ENCODE assay signal across 8 mouse cellular contexts in the genomic region with DNA sequence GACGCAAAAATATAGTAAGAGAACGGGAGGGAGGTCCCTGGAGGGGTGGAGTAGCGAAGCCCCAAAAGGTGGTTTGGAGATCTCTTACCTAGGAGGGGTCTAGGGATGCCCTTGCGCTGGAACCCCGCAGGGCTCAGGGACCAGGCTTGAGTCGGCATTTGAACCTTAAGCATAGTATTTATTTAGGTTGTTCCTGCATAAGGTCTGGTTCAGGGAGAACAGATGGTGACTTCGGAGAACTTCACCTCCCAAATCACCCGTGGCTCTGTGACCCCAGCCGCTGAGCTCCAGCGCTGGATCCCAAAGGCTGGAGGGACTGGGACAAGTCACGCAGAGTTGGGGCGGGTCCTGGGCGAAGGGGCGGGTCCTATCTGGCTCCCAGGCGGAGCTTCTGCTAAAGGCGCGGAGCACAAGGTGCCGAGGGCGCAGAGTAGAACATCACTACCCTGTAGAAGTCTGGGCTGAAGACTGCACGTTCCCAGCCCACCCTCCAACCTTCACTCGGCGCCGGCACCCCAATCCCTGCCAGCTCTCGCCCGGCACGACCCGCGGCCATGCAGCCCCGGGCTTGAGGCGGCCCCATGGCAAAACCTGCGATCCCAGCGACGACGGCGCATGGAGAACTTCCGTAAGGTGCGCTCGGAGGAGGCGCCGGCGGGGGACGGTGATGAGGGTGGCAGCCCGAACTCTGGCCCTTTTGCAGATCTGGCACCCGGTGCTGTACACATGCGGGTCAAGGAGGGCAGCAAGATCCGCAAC. TPM values are rescaled to one million over a fixed set of nuclear protein-coding genes. Genes with fewer than 3 reads are reported as not detected.
A peak's percentile ranks its signal among the peaks of the same experiment; 100 is the strongest.
DNase-seq lines count a peak whose midpoint lies in the region; ATAC-seq and TF ChIP-seq lines count a peak whose summit lies in the region.

A gene (plus strand): TSS at position 405 of the 759 bp plus-strand sequence.

- no peak for TF ChIP-seq POLR2A in limb, embryonic 14.5 days (IDR thresholded peaks at IDR 0.05; ENCODE audit: borderline replicate concordance, extremely low read depth, insufficient read depth, insufficient read length)
- no peak for TF ChIP-seq POLR2A in myocyte (IDR thresholded peaks at IDR 0.05; ENCODE audit: insufficient read length, low read depth)

- DNase-seq in gastrocnemius, adult 18-20 months (ENCODE audit: low spot score) = peak; percentile 38
- DNase-seq in gastrocnemius, postnatal 36 days = no peak
- DNase-seq in embryo, embryonic 9.5 days (ENCODE audit: extremely low spot score) = peak; percentile 74
- DNase-seq in heart, adult 18-20 months = peak; percentile 75 to 85
- DNase-seq in limb, embryonic 14.5 days (ENCODE audit: low spot score) = peak; percentile 36
- DNase-seq in urinary bladder, postnatal 14 days (ENCODE audit: low spot score) = peak; percentile 75

- H3K9ac ChIP-seq in intestine, postnatal 0 days (ENCODE audit: low read depth, low read length) = no peak within 1 kb of the TSS
- H3K9ac ChIP-seq in limb, embryonic 14.5 days (ENCODE audit: low read depth, low read length, severe bottlenecking) = peak within 1 kb of the TSS; percentile 41

- no peak within 1 kb of the TSS for H3ac ChIP-seq in myocyte (ENCODE audit: control insufficient read depth, insufficient read length)

- H3K9me3 ChIP-seq in intestine, postnatal 0 days (ENCODE audit: control insufficient read depth) = no peaks in the 10 kb centered on the region
- no peaks in the 10 kb centered on the region for H3K9me3 ChIP-seq in limb, embryonic 14.5 days (ENCODE audit: control insufficient read depth, low read length)

- H3K4me3 ChIP-seq in intestine, postnatal 0 days (ENCODE audit: low read depth, low read length) = peak within 1 kb of the TSS; percentile 45
- H3K4me3 ChIP-seq in limb, embryonic 14.5 days (replicated peaks; ENCODE audit: low read length) = peak within 1 kb of the TSS; percentile 46
- no peak within 1 kb of the TSS for H3K4me3 ChIP-seq in myocyte

- H3K4me2 ChIP-seq in intestine, postnatal 0 days (replicated peaks; ENCODE audit: low read depth) = peak within 1 kb of the TSS; percentile 83
- peak within 1 kb of the TSS; percentile 95 for H3K4me2 ChIP-seq in limb, embryonic 14.5 days (replicated peaks; ENCODE audit: low read depth, low read length, severe bottlenecking)
- H3K4me2 ChIP-seq in myocyte (ENCODE audit: low read depth) = peak within 1 kb of the TSS; percentile 24

- no peak for TF ChIP-seq CTCF in intestine, postnatal 0 days (IDR thresholded peaks at IDR 0.05; ENCODE audit: low read depth)

- H3K27me3 ChIP-seq in intestine, postnatal 0 days (replicated peaks; ENCODE audit: control insufficient read depth, insufficient read depth, low read length) = peaks cover 52% of the 10 kb centered on the region
- peaks cover 76% of the 10 kb centered on the region for H3K27me3 ChIP-seq in limb, embryonic 14.5 days (ENCODE audit: control insufficient read depth, insufficient read depth, low read length)
- H3K27me3 ChIP-seq in myocyte (ENCODE audit: control insufficient read depth, insufficient read depth, insufficient read length) = peaks cover 8% of the 10 kb centered on the region

- under 1% methylated on average over 46 of the region's 46 CpGs for WGBS in intestine, postnatal 0 days
- 2% methylated on average over 42 of the region's 46 CpGs for WGBS in limb, embryonic 14.5 days

- no peaks in the 10 kb centered on the region for H3K79me2 ChIP-seq in myocyte (ENCODE audit: control insufficient read depth, insufficient read depth)

- H3K4me1 ChIP-seq in intestine, postnatal 0 days (replicated peaks; ENCODE audit: control insufficient read depth, insufficient read depth, low read length) = no peaks in the 10 kb centered on the region
- peaks cover 21% of the 10 kb centered on the region for H3K4me1 ChIP-seq in limb, embryonic 14.5 days (ENCODE audit: control insufficient read depth, insufficient read depth, low read length)

- intact Hi-C loops in gastrocnemius, postnatal 36 days (cut with DNase I) = no loop called here

- no peaks in the 10 kb centered on the region for H3K36me3 ChIP-seq in intestine, postnatal 0 days (ENCODE audit: control insufficient read depth, insufficient read depth)
- H3K36me3 ChIP-seq in limb, embryonic 14.5 days (ENCODE audit: control insufficient read depth, insufficient read depth, low read length) = no peaks in the 10 kb centered on the region
- H3K36me3 ChIP-seq in myocyte (ENCODE audit: control insufficient read depth, insufficient read depth) = no peaks in the 10 kb centered on the region

- ATAC-seq in intestine, postnatal 0 days = peak; percentile 67
- ATAC-seq in limb, embryonic 14.5 days (ENCODE audit: low FRiP score, low read depth) = peak; percentile 70

- no peak within 1 kb of the TSS for H3K27ac ChIP-seq in intestine, postnatal 0 days (ENCODE audit: low read depth, low read length)
- no peak within 1 kb of the TSS for H3K27ac ChIP-seq in limb, embryonic 14.5 days (replicated peaks; ENCODE audit: low read depth, low read length)

TF ChIP-seq in myocyte, 11 proteins besides CTCF, POLR2A, EP300 and RAD21:
- TF ChIP-seq TCF12 (IDR thresholded peaks at IDR 0.05; ENCODE audit: insufficient read depth, poor library complexity, severe bottlenecking) = no peak
- no peak for TF ChIP-seq SRF (IDR thresholded peaks at IDR 0.05; ENCODE audit: control insufficient read depth, insufficient read length, low read depth)

RNA-seq across cellular contexts. Expression of the gene that starts here (rescaled TPM):
- not detected for total RNA-seq in gastrocnemius, adult 18-20 months (2021)
- total RNA-seq in gastrocnemius, postnatal 36 days (2021) = not detected
- total RNA-seq in heart, adult 18-20 months (2021) = 1 to 10 TPM in 1 of 2 experiments, under 1 TPM in 1; 0.92 to 2.0 TPM
- 3.2 and 4.8 TPM in 2 replicates for polyA plus RNA-seq in intestine, postnatal 0 days (2015; fragmentation: Nextera tagmentation; extraction: Ambion mirVana)
- 0.60 and 0.74 TPM in 2 replicates for polyA plus RNA-seq in limb, embryonic 14.5 days (2012; rRNA removed)
- polyA plus RNA-seq in limb, embryonic 14.5 days (2014; fragmentation: Nextera tagmentation; extraction: Ambion mirVana) = 0.94 and 1.5 TPM in 2 replicates
- 0.11 TPM for polyA plus RNA-seq in myocyte (2012; fragmentation: generic; extraction: Trizol)

Comparison
In these comparisons a context has a peak if more than half of its experiments do, and no peak if none do; other contexts are left out.
1. Peak in DNase-seq in gastrocnemius, adult 18-20 months; RNA of the gene not detected or under 1 TPM.
2. DNase-seq: peak in embryo, embryonic 9.5 days (single experiment), heart, adult 18-20 months (2 of 2), limb, embryonic 14.5 days (single experiment) and urinary bladder, postnatal 14 days (single experiment); none in gastrocnemius, postnatal 36 days (0 of 2).
3. H3K4me2 ChIP-seq: peak in every context shown above with its lines; median percentile 95 in limb, embryonic 14.5 days; 83 in intestine, postnatal 0 days; 24 in myocyte.